Mouse (Mus musculus) CH12.LX (cell line): Measurements from ENCODE around the gene Pfkfb2. TPM values are rescaled to one million over a fixed set of nuclear protein-coding genes. Genes with fewer than 3 reads are reported as not detected.
A peak's percentile ranks its signal among the peaks of the same experiment; 100 is the strongest.

ENCODE experiments used
- DNase-seq: peaks from one replicate; pipeline ENCODE4 v3.0.0-alpha.2; 2013; ENCODE audit errors: extremely low read depth
- H3K27ac ChIP-seq: 2 replicates; pipeline ENCODE4 v1.5.1; 2012; ENCODE audit warnings: low read depth, mild to moderate bottlenecking, control low read depth, moderate library complexity; ENCODE audit not compliant: insufficient read depth
- H3K27me3 ChIP-seq: replicated peaks from 2 replicates; pipeline ENCODE3; 2012; ENCODE audit warnings: inconsistent platforms
- H3K36me3 ChIP-seq, 2 experiments: replicated peaks in 1 of 2; 2 replicates each; pipeline versions ENCODE3 to v1.6.1; 2012; ENCODE audit warnings: inconsistent platforms in 1 of 2, low read length in 1 of 2, mild to moderate bottlenecking in 1 of 2, mixed read lengths in 1 of 2, moderate library complexity in 1 of 2; ENCODE audit not compliant: control insufficient read depth in 1 of 2, insufficient read depth in 1 of 2
- H3K4me1 ChIP-seq, 2 experiments: 2 replicates each; pipeline ENCODE4 v1.6.1; 2012; ENCODE audit warnings: inconsistent platforms in 1 of 2, moderate library complexity in 1 of 2; ENCODE audit not compliant: insufficient read depth in 2 of 2, control insufficient read depth in 1 of 2
- H3K4me2 ChIP-seq: 2 replicates; pipeline ENCODE4 v1.6.1; 2012; ENCODE audit warnings: low read depth, mild to moderate bottlenecking, control low read depth; ENCODE audit not compliant: poor library complexity, insufficient read depth, severe bottlenecking
- H3K4me3 ChIP-seq, 3 experiments: fragments of 150-350 bp in 1 of 3; sonication (generic) in 1 of 3; replicated peaks in 1 of 3; 2 replicates each; pipeline versions ENCODE3 to v1.5.1; 2011 to 2012; ENCODE audit warnings: low read depth in 2 of 3, low read length in 2 of 3, mild to moderate bottlenecking in 2 of 3, moderate library complexity in 2 of 3, control low read depth in 1 of 3, improper control_type of control experiment in 1 of 3, inconsistent platforms in 1 of 3, mixed read lengths in 1 of 3; ENCODE audit not compliant: poor library complexity in 1 of 3
- H3K79me2 ChIP-seq: replicated peaks from 2 replicates; pipeline ENCODE4 v1.6.1; 2012; ENCODE audit warnings: mild to moderate bottlenecking, moderate library complexity; ENCODE audit not compliant: control insufficient read depth, poor library complexity, insufficient read depth, severe bottlenecking; ENCODE audit errors: extremely low read depth
- H3K9ac ChIP-seq: 2 replicates; pipeline ENCODE4 v1.6.1; 2012; ENCODE audit warnings: low read depth, mild to moderate bottlenecking, control low read depth, moderate library complexity; ENCODE audit not compliant: insufficient read depth
- H3K9me3 ChIP-seq: replicated peaks from 2 replicates; pipeline ENCODE3; 2012; ENCODE audit warnings: low read length, inconsistent platforms, mixed read lengths
- BHLHE40 ChIP-seq: IDR thresholded peaks from 2 replicates; pipeline ENCODE4 v1.6.1; 2011; ENCODE audit warnings: mild to moderate bottlenecking, low read depth, low read length, improper control_type of control experiment
- CHD1 ChIP-seq: IDR thresholded peaks from 2 replicates; pipeline ENCODE4 v1.6.1; 2012; ENCODE audit warnings: low read depth, low read length, improper control_type of control experiment, inconsistent platforms
- CHD2 ChIP-seq: IDR thresholded peaks from 2 replicates; pipeline ENCODE4 v1.6.1; 2011; ENCODE audit warnings: low read length, improper control_type of control experiment
- CTCF ChIP-seq, 2 experiments: IDR thresholded peaks in 1 of 2; conservative IDR thresholded peaks in 1 of 2; 2 replicates each; pipeline ENCODE4 v1.5.1; 2011 to 2012; ENCODE audit warnings: low read depth in 2 of 2, low read length in 2 of 2, improper control_type of control experiment in 1 of 2, inconsistent platforms in 1 of 2, mild to moderate bottlenecking in 1 of 2, moderate library complexity in 1 of 2
- E2F4 ChIP-seq: IDR thresholded peaks from 2 replicates; pipeline ENCODE4 v1.6.1; 2011; ENCODE audit warnings: low read depth, low read length, improper control_type of control experiment; ENCODE audit not compliant: insufficient replicate concordance
- ELF1 ChIP-seq: IDR thresholded peaks from 2 replicates; pipeline ENCODE4 v1.6.1; 2014; ENCODE audit warnings: low read depth, mild to moderate bottlenecking, inconsistent platforms, low read length, improper control_type of control experiment
- ETS1 ChIP-seq: conservative IDR thresholded peaks from 2 replicates; pipeline ENCODE4 v1.6.1; 2012; ENCODE audit warnings: low read depth, mild to moderate bottlenecking, inconsistent platforms, low read length, improper control_type of control experiment, moderate library complexity
- HCFC1 ChIP-seq: IDR thresholded peaks from 2 replicates; pipeline ENCODE4 v1.6.1; 2012; ENCODE audit warnings: low read depth, mild to moderate bottlenecking, inconsistent platforms, low read length, improper control_type of control experiment
- IRF4 ChIP-seq: IDR thresholded peaks from 2 replicates; pipeline ENCODE4 v1.6.1; 2014; ENCODE audit warnings: low read depth, mild to moderate bottlenecking, inconsistent platforms, low read length, improper control_type of control experiment
- JUN ChIP-seq: IDR thresholded peaks from 2 replicates; pipeline ENCODE4 v1.6.1; 2011; ENCODE audit warnings: low read depth, mild to moderate bottlenecking, low read length, improper control_type of control experiment, moderate library complexity; ENCODE audit not compliant: insufficient read depth
- KAT2A ChIP-seq: IDR thresholded peaks from 2 replicates; pipeline ENCODE4 v1.6.1; 2012; ENCODE audit warnings: low read length, improper control_type of control experiment, inconsistent platforms; ENCODE audit not compliant: insufficient replicate concordance
- MAX ChIP-seq: IDR thresholded peaks from 2 replicates; pipeline ENCODE4 v1.6.1; 2011; ENCODE audit warnings: low read length, improper control_type of control experiment
- MAZ ChIP-seq: IDR thresholded peaks from 2 replicates; pipeline ENCODE4 v1.6.1; 2012; ENCODE audit warnings: low read depth, mild to moderate bottlenecking, inconsistent platforms, low read length, improper control_type of control experiment, moderate library complexity
- MXI1 ChIP-seq: IDR thresholded peaks from 2 replicates; pipeline ENCODE4 v1.6.1; 2011; ENCODE audit warnings: mild to moderate bottlenecking, low read depth, low read length, improper control_type of control experiment
- MYC ChIP-seq: IDR thresholded peaks from 2 replicates; pipeline ENCODE4 v1.6.1; 2011; ENCODE audit warnings: low read depth, mild to moderate bottlenecking, improper control_type of control experiment, low read length
- NRF1 ChIP-seq: IDR thresholded peaks from 2 replicates; pipeline ENCODE4 v1.6.1; 2014; ENCODE audit warnings: low read depth, mild to moderate bottlenecking, inconsistent platforms, low read length, improper control_type of control experiment, moderate library complexity
- PAX5 ChIP-seq: IDR thresholded peaks from 2 replicates; pipeline ENCODE4 v1.6.1; 2012; ENCODE audit warnings: low read length, inconsistent platforms, mixed read lengths
- POLR2A ChIP-seq: IDR thresholded peaks from 2 replicates; pipeline ENCODE4 v1.6.1; 2011; ENCODE audit warnings: low read depth, mild to moderate bottlenecking, improper control_type of control experiment, low read length
- POLR2AphosphoS2 ChIP-seq: IDR thresholded peaks from 2 replicates; pipeline ENCODE4 v1.6.1; 2011; ENCODE audit warnings: low read depth, low read length, improper control_type of control experiment
- RAD21 ChIP-seq: IDR thresholded peaks from 2 replicates; pipeline ENCODE4 v1.6.1; 2011; ENCODE audit warnings: low read depth, mild to moderate bottlenecking, low read length, improper control_type of control experiment, moderate library complexity
- RCOR1 ChIP-seq: conservative IDR thresholded peaks from 2 replicates; pipeline ENCODE4 v1.6.1; 2012; ENCODE audit warnings: low read depth, mild to moderate bottlenecking, inconsistent platforms, low read length, improper control_type of control experiment
- SIN3A ChIP-seq: IDR thresholded peaks from 2 replicates; pipeline ENCODE4 v1.6.1; 2012; ENCODE audit warnings: low read length, improper control_type of control experiment, inconsistent platforms
- SMC3 ChIP-seq: IDR thresholded peaks from 2 replicates; pipeline ENCODE4 v1.6.1; 2011; ENCODE audit warnings: low read depth, low read length, improper control_type of control experiment
- TBP ChIP-seq: conservative IDR thresholded peaks from 2 replicates; pipeline ENCODE4 v1.6.1; 2011; ENCODE audit warnings: low read depth, low read length, improper control_type of control experiment
- TCF12 ChIP-seq: IDR thresholded peaks from 2 replicates; pipeline ENCODE4 v1.6.1; 2014; ENCODE audit warnings: low read depth, mild to moderate bottlenecking, inconsistent platforms, low read length, improper control_type of control experiment
- UBTF ChIP-seq: IDR thresholded peaks from 2 replicates; pipeline ENCODE4 v1.6.1; 2012; ENCODE audit warnings: low read depth, mild to moderate bottlenecking, inconsistent platforms, low read length, improper control_type of control experiment, moderate library complexity
- ZC3H11A ChIP-seq: IDR thresholded peaks from 2 replicates; pipeline ENCODE4 v1.6.1; 2012; ENCODE audit warnings: low read depth, mild to moderate bottlenecking, inconsistent platforms, low read length, improper control_type of control experiment
- ZMIZ1 ChIP-seq: IDR thresholded peaks from 2 replicates; pipeline ENCODE4 v1.6.1; 2012; ENCODE audit warnings: low read depth, mild to moderate bottlenecking, inconsistent platforms, low read length, improper control_type of control experiment
- ZNF384 ChIP-seq: IDR thresholded peaks from 2 replicates; pipeline ENCODE4 v1.6.1; 2012; ENCODE audit warnings: low read depth, low read length, improper control_type of control experiment, inconsistent platforms
- dilution Hi-C: fragments of 300-500 bp; cut with MboI; formaldehyde crosslinking; loops from 2 replicates; pipeline ENCODE4 v1.14.3; 2020; ENCODE audit warnings: low sequenced_read_pairs; ENCODE audit not compliant: extremely low pct_unique_long_range_greater_than_20kb, extremely low pct_ligation_motif_present
- in situ Hi-C: fragments of 300-500 bp; cut with MboI; formaldehyde crosslinking; loops from 3 replicates; pipeline ENCODE4 v1.14.3; 2019; ENCODE audit warnings: low sequenced_read_pairs, low pct_ligation_motif_present, low pct_unique_long_range_greater_than_20kb, mixed read lengths
- polyA plus RNA-seq: library from polyadenylated mRNA; unstranded; fragments of >175 nt; gene quantifications from 2 replicates; pipeline ENCODE4 v1.2.1, GENCODE M21; 2012; ENCODE audit warnings: low read depth; ENCODE audit not compliant: insufficient read length
- total RNA-seq, 2 experiments: library from RNA; depleted of rRNA; stranded (reverse); fragments of 300-350 nt in 1 of 2; fragments of >200 nt in 1 of 2; gene quantifications; 2 replicates each; pipeline ENCODE4 v1.2.3; 2012 to 2014

Gene Pfkfb2
- total and polyA plus RNA-seq, 3 experiments = 3.7 to 7.1 (median 4.3) TPM

GRCm38 (mm10) chr1:130724206-130724605 is 4.8 kb downstream of the Pfkfb2 start:
- Histone ChIP-seq H3K4me3 (no peak overlapping the region), H3K9ac (no peak overlapping the region), H3K9me3 (no peaks in the 10 kb centered on the region)
- dilution Hi-C loops = no loop called here
- DNase-seq = no peak
- no peak for TF ChIP-seq NRF1
- no peak for TF ChIP-seq JUN
- no peak for TF ChIP-seq POLR2AphosphoS2
- no peak for TF ChIP-seq TBP
- TF ChIP-seq E2F4 = no peak
- no peak for TF ChIP-seq CTCF (conservative IDR thresholded peaks at IDR 0.05 in 1 of 2, IDR thresholded peaks at IDR 0.05 in 1 of 2; ENCODE audit: low read depth in 2 of 2, low read length in 2 of 2)
- TF ChIP-seq ZC3H11A = no peak
- TF ChIP-seq BHLHE40 = no peak
- no peak for TF ChIP-seq ELF1
- TF ChIP-seq CHD1 = no peak
- no peak for TF ChIP-seq TCF12
- TF ChIP-seq ETS1 = no peak
- no peak for TF ChIP-seq RCOR1
- TF ChIP-seq IRF4 = no peak
- TF ChIP-seq MAX = no peak
- no peak for TF ChIP-seq MYC
- TF ChIP-seq ZNF384 = no peak
- no peak for TF ChIP-seq RAD21
- TF ChIP-seq, all 38 proteins: peak for 0
- Histone ChIP-seq H3K27ac (no peak overlapping the region), H3K36me3 (peaks cover 0 to 20% of the 10 kb centered on the region in 2 experiments), H3K4me1 (peaks cover under 1 to 13% of the 10 kb centered on the region in 2 experiments; a peak in 3 of 4 replicates), H3K4me2 (no peak overlapping the region), H3K27me3 (no peaks in the 10 kb centered on the region), H3K79me2 (peaks cover 3% of the 10 kb centered on the region; the same call in 1 of the 2 replicates)
- in situ Hi-C loops = no loop called here

- peaks cover 6 to 44% of the 10 kb centered on the region in 2 experiments for H3K4me1 ChIP-seq
- no peaks in the 10 kb centered on the region for H3K27me3 ChIP-seq
- H3K9me3 ChIP-seq = no peaks in the 10 kb centered on the region
- no peak for TF ChIP-seq ETS1
- TF ChIP-seq NRF1 = peak; percentile 58; the same call in 1 of the 2 replicates
- peak; percentile 68; the same call in 1 of the 2 replicates for TF ChIP-seq POLR2AphosphoS2
- peak; percentile 65; the same call in 1 of the 2 replicates for TF ChIP-seq KAT2A
- TF ChIP-seq HCFC1 = peak; percentile 82
- TF ChIP-seq MAZ = peak; percentile 95
- TF ChIP-seq TBP = 0 out of 2 replicates have a peak, but pooled peaks have one; percentile 31
- TF ChIP-seq ZMIZ1 = peak; percentile 82; the same call in 1 of the 2 replicates
- TF ChIP-seq CHD1 = 0 out of 2 replicates have a peak, but pooled peaks have one; percentile 51
- TF ChIP-seq POLR2A = peak; percentile 84
- peak; percentile 78 for TF ChIP-seq SIN3A
- TF ChIP-seq ELF1 = no peak
- no peak for TF ChIP-seq SMC3
- no peak for TF ChIP-seq E2F4
- TF ChIP-seq CHD2 = peak; percentile 100
- peak; percentile 80 for TF ChIP-seq TCF12
- TF ChIP-seq PAX5 = no peak
- peak; percentile 77 for TF ChIP-seq MXI1
- 0 out of 2 replicates have a peak, but pooled peaks have one; percentile 11 for TF ChIP-seq IRF4
- TF ChIP-seq MYC = no peak
- TF ChIP-seq UBTF = peak; percentile 71; the same call in 1 of the 2 replicates
- TF ChIP-seq RCOR1 = no peak; the same call in 1 of the 2 replicates
These were observed 11.7 kb downstream of the Pfkfb2 start, which contains the start of gene Yod1 for GRCm38 (mm10) chr1:130717291-130717871. Gene Yod1 (plus strand): TSS chr1:130717327.

More at GRCm38 (mm10) chr1:130717291-130717871, 11.7 kb downstream of the Pfkfb2 start, which contains the start of gene Yod1:
- Histone ChIP-seq H3K36me3 (peaks cover 0 to 13% of the 10 kb centered on the region in 2 experiments), H3K4me3 (peak within 1 kb of the TSS; percentile 92 to 98 (median 93)), H3K79me2 (peaks cover 15% of the 10 kb centered on the region), H3K9ac (peak within 1 kb of the TSS; percentile 89), H3K4me2 (peak within 1 kb of the TSS; percentile 91), H3K27ac (peak within 1 kb of the TSS; percentile 16)
- dilution Hi-C loops = no loop called here
- in situ Hi-C loops = loop anchor here (10.0 kb wide), 2 partner anchors 267 to 337 kb away; no protein-coding TSS in a partner anchor
- DNase-seq = peak; percentile 86
